Mouse (Mus musculus) cerebellum, adult 2 months (tissue): ENCODE results near the gene Sh3gl2. TPM values are rescaled to one million over a fixed set of nuclear protein-coding genes. Genes with fewer than 3 reads are reported as not detected.

Experiments used
- DNase-seq, 2 experiments: peaks; one replicate each; pipeline ENCODE4 v3.0.0; 2021
- H3K27ac ChIP-seq: fragments of 200-500 bp; 2 replicates; pipeline ENCODE4 v1.5.1; 2012; ENCODE audit warnings: low read length, control low read depth, inconsistent platforms; ENCODE audit not compliant: insufficient read depth
- H3K27me3 ChIP-seq: fragments of 200-500 bp; 2 replicates; pipeline ENCODE4 v1.6.1; 2012; ENCODE audit warnings: inconsistent platforms, mild to moderate bottlenecking, low read length, moderate library complexity; ENCODE audit not compliant: control insufficient read depth, insufficient read depth
- H3K4me1 ChIP-seq: fragments of 200-500 bp; 2 replicates; pipeline ENCODE4 v1.6.1; 2011; ENCODE audit warnings: low read length; ENCODE audit not compliant: control insufficient read depth, insufficient read depth
- H3K4me3 ChIP-seq: fragments of 200-500 bp; replicated peaks from 2 replicates; pipeline ENCODE3; 2011; ENCODE audit warnings: mild to moderate bottlenecking, low read depth, low read length, control low read depth; ENCODE audit not compliant: insufficient read depth
- CTCF ChIP-seq: fragments of 200-500 bp; IDR thresholded peaks from 2 replicates; pipeline ENCODE4 v1.5.1; 2011; ENCODE audit warnings: low read depth, mild to moderate bottlenecking, control low read depth, low read length, moderate library complexity, borderline replicate concordance; ENCODE audit not compliant: insufficient read depth
- POLR2A ChIP-seq: fragments of 200-500 bp; IDR thresholded peaks from 2 replicates; pipeline ENCODE4 v1.6.1; 2011; ENCODE audit warnings: low read length, control low read depth, borderline replicate concordance; ENCODE audit not compliant: insufficient read depth
- WGBS: fragments of 180-500 bp; shearing (Covaris S2); methylation state at CpG from one replicate; pipeline ENCODE4 v1.1.7; 2018; 5-methylcytosine and 5-hydroxymethylcytosine counted together
- polyA plus RNA-seq: library from polyadenylated mRNA; depleted of rRNA; stranded (reverse); fragments of >200 nt; gene quantifications from 2 replicates; pipeline ENCODE4 v1.2.3, GENCODE M21; 2012

Gene Sh3gl2
- polyA plus RNA-seq, 1 experiment: 369 TPM

GRCm38 (mm10) chr4:85483586-85483985 is 278.7 kb downstream of the Sh3gl2 start:
- WGBS: 88% methylated on average over 6 of the region's 6 CpGs
- TF ChIP-seq CTCF (no peak), POLR2A (no peak)
- peaks cover 5% of the 10 kb centered on the region for H3K4me1 ChIP-seq

GRCm38 (mm10) chr4:85486316-85486946 is 281.5 kb downstream of the Sh3gl2 start:
- Histone ChIP-seq H3K27me3 (no peaks in the 10 kb centered on the region), H3K4me1 (peaks cover 5% of the 10 kb centered on the region), H3K27ac (no peak overlapping the region), H3K4me3 (no peak overlapping the region)
- DNase-seq: peak in 1 of 2 experiments; percentile 15
- whole genome bisulfite sequencing: 18% methylated on average over 10 of the region's 10 CpGs
- no peak for TF ChIP-seq CTCF
- no peak for TF ChIP-seq POLR2A

More at GRCm38 (mm10) chr4:85483586-85483985, 278.7 kb downstream of the Sh3gl2 start:
- H3K27ac ChIP-seq: no peak overlapping the region
- DNase-seq: no peak
- no peak overlapping the region for H3K4me3 ChIP-seq
- H3K27me3 ChIP-seq: no peaks in the 10 kb centered on the region

DNA sequence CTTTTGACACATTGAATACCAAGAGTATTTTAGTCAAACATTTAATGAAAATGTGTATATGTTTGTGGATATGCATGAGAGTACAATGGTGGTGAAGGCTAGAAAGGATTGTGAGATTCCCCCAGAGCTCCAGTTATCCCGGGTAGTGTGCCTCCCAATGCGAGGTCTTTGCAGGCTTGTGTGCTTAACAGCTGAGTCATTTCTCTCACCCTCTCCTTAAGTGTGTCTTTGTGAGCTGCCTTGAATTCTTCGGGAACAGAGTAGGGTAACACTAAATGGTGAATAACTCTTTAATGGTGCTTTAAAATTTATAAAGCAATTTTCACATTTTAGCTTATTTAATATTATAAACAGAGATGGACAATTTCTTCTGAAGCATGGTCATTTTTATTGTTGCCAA is 300.8 kb downstream of the Sh3gl2 start:
- no peaks in the 10 kb centered on the region for H3K27me3 ChIP-seq
- no peak for DNase-seq
- no peak for TF ChIP-seq CTCF
- no peak for TF ChIP-seq POLR2A
- H3K4me3 ChIP-seq: no peak overlapping the region
- WGBS: 72% methylated on average over 3 of the region's 3 CpGs
- H3K4me1 ChIP-seq: no peaks in the 10 kb centered on the region
- no peak overlapping the region for H3K27ac ChIP-seq

GRCm38 (mm10) chr4:85506976-85507375 is 302.1 kb downstream of the Sh3gl2 start:
- no peak for DNase-seq
- Histone ChIP-seq H3K27ac (no peak overlapping the region), H3K4me1 (no peaks in the 10 kb centered on the region), H3K27me3 (no peaks in the 10 kb centered on the region), H3K4me3 (no peak overlapping the region)
- 81% methylated on average over 2 of the region's 2 CpGs for WGBS
- TF ChIP-seq POLR2A (no peak), CTCF (no peak)

GRCm38 (mm10) chr4:85507491-85507890 is 302.6 kb downstream of the Sh3gl2 start:
- no peaks in the 10 kb centered on the region for H3K4me1 ChIP-seq
- no peak for TF ChIP-seq CTCF
- TF ChIP-seq POLR2A: no peak
- DNase-seq: no peak
- 89% methylated on average over 5 of the region's 5 CpGs for WGBS
- H3K27ac ChIP-seq: no peak overlapping the region
- H3K4me3 ChIP-seq: no peak overlapping the region
- H3K27me3 ChIP-seq: no peaks in the 10 kb centered on the region

- no peak for TF ChIP-seq POLR2A
- TF ChIP-seq CTCF: no peak
- DNase-seq: peak in 1 of 2 experiments; percentile 12
- Histone ChIP-seq H3K27ac (no peak overlapping the region), H3K27me3 (no peaks in the 10 kb centered on the region), H3K4me1 (no peaks in the 10 kb centered on the region), H3K4me3 (no peak overlapping the region)
- 39% methylated on average over 7 of the region's 7 CpGs for WGBS
Measured at GRCm38 (mm10) chr4:85513288-85513687, 308.4 kb downstream of the Sh3gl2 start.

DNA sequence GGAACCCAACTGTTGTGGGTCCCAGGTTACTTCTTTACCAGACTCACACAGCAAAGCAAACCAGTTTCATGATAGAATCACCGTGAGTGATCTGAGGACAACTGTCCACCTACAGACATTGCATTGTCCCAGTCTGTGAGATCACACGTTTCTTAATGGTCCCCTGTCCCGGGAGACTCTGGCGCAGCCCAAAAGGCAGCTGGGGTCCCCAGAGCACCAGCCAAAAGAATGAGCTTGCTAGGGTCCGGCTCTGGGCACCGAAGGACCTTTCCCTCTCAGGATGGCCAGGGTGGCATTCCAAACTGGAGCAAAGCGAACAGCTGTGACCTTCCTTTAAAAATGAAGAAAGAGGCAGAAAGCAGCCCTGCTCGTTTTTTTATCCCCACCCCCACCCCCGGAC is 308.9 kb downstream of the Sh3gl2 start, which contains the start of gene Adamtsl1:
Gene Adamtsl1 (plus strand): TSS at position 381 of the 400 bp plus-strand sequence.
- Histone ChIP-seq H3K27ac (no peak within 1 kb of the TSS), H3K4me3 (peak within 1 kb of the TSS; percentile 68), H3K27me3 (no peaks in the 10 kb centered on the region), H3K4me1 (no peaks in the 10 kb centered on the region)
- peak; percentile 23 to 44 for DNase-seq
- TF ChIP-seq CTCF (no peak), POLR2A (no peak)
- WGBS: 1% methylated on average over 9 of the region's 9 CpGs

GRCm38 (mm10) chr4:85514205-85514681 is 309.3 kb downstream of the Sh3gl2 start:
- Histone ChIP-seq H3K4me1 (no peaks in the 10 kb centered on the region), H3K27ac (no peak overlapping the region), H3K27me3 (no peaks in the 10 kb centered on the region), H3K4me3 (peak overlapping the region; percentile 68)
- under 1% methylated on average over 33 of the region's 33 CpGs for WGBS
- DNase-seq: peak; percentile 78 to 82
- TF ChIP-seq CTCF: peak; percentile 66
- no peak for TF ChIP-seq POLR2A
